Mouse (Mus musculus) activated CD4-positive, CD25-positive, alpha-beta regulatory T cell, adult 9 weeks (primary cell): ENCODE data around the gene Rsl1d1. TPM values are rescaled to one million over a fixed set of nuclear protein-coding genes. Genes with fewer than 3 reads are reported as not detected.

Source experiments
- polyA plus RNA-seq: library from polyadenylated mRNA; unstranded; fragments of 100-300 nt; shearing (Covaris generic); gene quantifications from one replicate; pipeline ENCODE4 v1.2.1, GENCODE M21; 2017

The Rsl1d1 gene
- polyA plus RNA-seq, result 172 TPM

DNA sequence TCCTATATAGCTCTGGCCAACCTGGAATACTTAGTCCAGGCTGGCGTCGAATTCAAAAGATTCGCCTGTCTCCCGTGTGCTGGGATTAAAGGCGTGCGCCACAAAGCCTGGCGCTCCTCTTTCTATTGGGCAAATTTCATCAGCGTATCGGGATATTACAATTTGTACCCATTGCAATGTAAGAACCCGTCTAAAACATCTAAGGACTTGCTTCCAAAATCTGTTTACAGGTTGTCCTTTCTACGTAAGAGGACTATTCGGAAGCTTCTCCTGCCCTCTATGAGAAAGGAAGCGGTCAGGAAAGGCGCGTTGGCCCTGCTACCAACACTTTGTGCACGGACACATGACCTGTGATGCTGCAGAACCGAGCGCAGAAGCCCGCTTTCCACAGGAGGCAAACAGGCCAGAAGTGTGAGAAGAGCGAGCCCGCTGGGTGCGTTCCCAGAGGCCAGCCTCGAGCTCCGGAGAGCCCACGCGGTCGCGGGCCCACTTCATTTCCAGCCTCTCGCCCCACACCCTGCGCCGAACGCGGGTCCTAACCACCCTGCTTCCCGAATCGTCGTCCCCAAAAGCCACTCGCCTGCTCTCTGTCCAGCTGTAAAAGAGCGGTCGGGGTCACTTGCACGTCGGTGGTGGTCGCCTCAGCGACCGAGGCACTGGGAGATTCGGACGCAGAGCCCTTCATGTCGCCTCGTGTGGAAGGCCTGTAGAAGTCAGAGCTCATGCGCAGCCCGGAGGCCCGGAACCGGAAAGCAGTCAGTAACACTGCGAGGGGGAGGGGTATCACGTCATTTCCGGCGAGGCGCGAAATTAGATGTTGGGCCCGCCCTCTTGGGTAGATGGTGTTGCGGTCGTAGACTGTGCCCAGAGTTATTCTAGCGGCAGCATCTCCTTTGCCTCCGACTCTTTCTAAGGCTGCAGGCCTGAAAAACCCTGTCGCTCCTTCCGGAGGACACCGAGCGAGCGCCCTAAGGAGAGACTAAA, at the start of gene Rsl1d1:
Gene Rsl1d1 (minus strand): TSS at position 761 of the 984 bp plus-strand sequence.

DNA sequence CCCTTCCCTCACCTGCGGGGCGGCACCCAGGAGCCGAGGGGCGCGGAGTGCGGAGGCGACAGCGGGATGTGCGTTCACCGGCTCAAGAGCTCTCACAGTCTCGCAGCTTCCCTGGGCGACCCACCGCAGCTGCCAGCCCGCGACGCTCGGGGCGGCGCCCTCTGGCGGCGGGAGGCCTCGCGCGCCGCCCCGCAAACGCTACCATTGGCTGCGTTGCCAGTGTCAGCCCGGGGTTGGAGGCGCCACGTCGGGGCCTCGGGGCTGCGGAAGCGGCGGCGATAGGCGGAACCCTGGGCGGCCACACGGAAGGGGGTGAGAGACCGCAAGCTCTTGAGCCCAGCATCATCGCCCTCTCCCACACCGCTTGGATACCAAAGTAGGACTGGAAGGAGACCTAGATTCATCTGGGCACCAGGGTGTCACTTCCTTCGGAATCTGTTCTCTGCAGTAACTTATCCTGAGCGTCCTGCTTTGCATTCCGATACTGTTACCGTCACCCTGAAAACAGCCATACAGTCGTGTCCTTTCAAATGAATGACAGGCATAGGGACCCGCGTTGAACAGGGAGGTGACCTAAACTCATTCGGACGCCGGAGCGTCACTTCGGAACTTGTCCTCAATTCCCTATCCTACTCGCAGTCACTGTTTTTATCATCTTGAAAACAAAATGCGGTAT, 26.8 kb downstream of the Rsl1d1 start, which contains the start of gene Zc3h7a:
Gene Zc3h7a (minus strand): TSS at position 186 of the 676 bp plus-strand sequence.

Other genes with a start within 250 kb of the Rsl1d1 start
- gene Snn, start 142.4 kb downstream of the Rsl1d1 start, polyA plus RNA-seq, result 1.2 TPM
- 34.0 TPM for gene Litaf, start 137.2 kb downstream of the Rsl1d1 start, polyA plus RNA-seq
- 9.1 TPM for gene Txndc11, start 68.7 kb downstream of the Rsl1d1 start, polyA plus RNA-seq
- gene Zc3h7a, start 26.9 kb downstream of the Rsl1d1 start, polyA plus RNA-seq, result 404 TPM
- gene Gspt1, start 51.0 kb upstream of the Rsl1d1 start, polyA plus RNA-seq, result 23.9 TPM
- gene Tnfrsf17, start 110.5 kb upstream of the Rsl1d1 start, polyA plus RNA-seq, result not detected
- 15.9 TPM for gene Snx29, start 119.6 kb upstream of the Rsl1d1 start, polyA plus RNA-seq